Mouse (Mus musculus) erythroblast, embryonic 14.5 days (primary cell): ENCODE measurements around the gene Zfp385b. TPM values are rescaled to one million over a fixed set of nuclear protein-coding genes. Genes with fewer than 3 reads are reported as not detected.

ENCODE experiments used
- H3K27me3 ChIP-seq: 2 replicates; pipeline ENCODE4 v1.6.1; 2012; ENCODE audit warnings: inconsistent platforms; ENCODE audit not compliant: control insufficient read depth
- H3K36me3 ChIP-seq: 2 replicates; pipeline ENCODE4 v1.6.1; 2012; ENCODE audit warnings: mild to moderate bottlenecking, inconsistent platforms; ENCODE audit not compliant: control insufficient read depth
- H3K4me1 ChIP-seq: 2 replicates; pipeline ENCODE4 v1.6.1; 2012; ENCODE audit warnings: inconsistent platforms; ENCODE audit not compliant: control insufficient read depth
- H3K4me3 ChIP-seq: replicated peaks from 2 replicates; pipeline ENCODE3; 2012; ENCODE audit warnings: moderate library complexity, mild to moderate bottlenecking, inconsistent platforms
- H3K9me3 ChIP-seq: 2 replicates; pipeline ENCODE4 v1.6.1; 2012; ENCODE audit warnings: low read length, inconsistent platforms, mixed read lengths; ENCODE audit not compliant: control insufficient read depth
- GATA1 ChIP-seq: IDR thresholded peaks from 2 replicates; pipeline ENCODE4 v1.6.1; 2012; ENCODE audit warnings: low read length, inconsistent platforms, mixed read lengths
- TAL1 ChIP-seq: IDR thresholded peaks from 3 replicates; pipeline ENCODE4 v1.6.1; 2012; ENCODE audit warnings: low read length, inconsistent platforms, mixed read lengths
- polyA plus RNA-seq: library from polyadenylated mRNA; stranded (reverse); fragments of >175 nt; gene quantifications from 2 replicates; pipeline ENCODE4 v1.2.3, GENCODE M21; 2012

Gene Zfp385b
- polyA plus RNA-seq, 1 experiment = not detected

DNA sequence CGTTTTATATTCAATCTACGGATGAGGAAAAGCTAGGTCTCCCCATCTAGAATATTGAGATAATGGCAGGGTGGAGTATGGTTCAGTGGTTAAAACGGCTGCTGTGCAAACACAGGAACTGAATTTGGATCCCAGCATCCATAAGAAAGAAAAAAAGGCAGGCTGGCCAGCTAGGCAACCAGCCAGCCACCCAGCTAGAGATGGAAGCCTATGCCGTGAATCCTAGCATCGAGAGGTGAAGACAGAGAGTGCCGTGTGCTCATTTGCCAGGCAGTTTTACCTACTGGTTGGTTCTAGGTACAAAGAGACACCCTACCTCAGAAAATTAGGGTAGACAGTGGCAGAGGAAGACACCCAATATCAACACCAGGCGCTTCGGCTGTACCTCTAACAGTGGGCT lies 57.5 kb downstream of the Zfp385b start:
- no peaks in the 10 kb centered on the region for H3K4me1 ChIP-seq
- TF ChIP-seq TAL1 (no peak), GATA1 (no peak)

DNA sequence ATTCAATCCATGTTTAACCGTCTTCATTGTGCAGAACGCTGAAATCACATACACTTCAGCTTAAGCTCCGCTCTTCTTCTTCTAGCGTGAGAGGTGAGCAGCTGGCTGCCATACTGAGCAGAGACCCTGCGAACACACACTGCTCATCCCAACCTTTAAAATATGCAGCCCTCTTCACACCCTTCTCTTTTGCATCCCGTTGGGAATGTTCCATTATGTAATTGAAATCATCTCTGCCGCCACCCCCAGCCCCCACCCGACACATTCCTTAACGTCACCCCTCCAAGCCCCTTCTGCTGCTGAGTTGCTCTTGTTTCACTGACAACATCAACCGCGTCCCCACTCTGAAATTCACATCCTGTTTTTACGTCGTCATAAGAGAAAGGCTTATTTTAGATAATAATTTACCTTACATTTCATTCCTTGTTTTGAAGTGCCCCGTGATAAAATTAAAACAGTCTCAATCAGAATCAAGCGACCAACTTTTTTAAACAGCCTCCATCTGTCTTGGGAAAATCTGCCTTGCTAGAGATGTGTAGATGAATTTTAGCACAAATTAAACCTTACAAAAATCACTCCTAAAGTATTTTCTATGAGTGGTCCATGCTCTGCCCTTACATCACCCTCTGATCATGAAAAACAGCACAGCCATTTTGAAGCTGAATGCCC lies 60.9 kb downstream of the Zfp385b start:
- Histone ChIP-seq H3K9me3 (peaks cover 7% of the 10 kb centered on the region; the same call in 1 of the 2 replicates), H3K4me1 (no peaks in the 10 kb centered on the region), H3K36me3 (no peaks in the 10 kb centered on the region), H3K27me3 (no peaks in the 10 kb centered on the region), H3K4me3 (no peak overlapping the region)
- TF ChIP-seq TAL1 = no peak
- no peak for TF ChIP-seq GATA1

More for the DNA sequence above, 57.5 kb downstream of the Zfp385b start:
- no peaks in the 10 kb centered on the region for H3K36me3 ChIP-seq
- H3K9me3 ChIP-seq = peaks cover 5% of the 10 kb centered on the region; the same call in 1 of the 2 replicates
- H3K27me3 ChIP-seq = no peaks in the 10 kb centered on the region
- H3K4me3 ChIP-seq = no peak overlapping the region

DNA sequence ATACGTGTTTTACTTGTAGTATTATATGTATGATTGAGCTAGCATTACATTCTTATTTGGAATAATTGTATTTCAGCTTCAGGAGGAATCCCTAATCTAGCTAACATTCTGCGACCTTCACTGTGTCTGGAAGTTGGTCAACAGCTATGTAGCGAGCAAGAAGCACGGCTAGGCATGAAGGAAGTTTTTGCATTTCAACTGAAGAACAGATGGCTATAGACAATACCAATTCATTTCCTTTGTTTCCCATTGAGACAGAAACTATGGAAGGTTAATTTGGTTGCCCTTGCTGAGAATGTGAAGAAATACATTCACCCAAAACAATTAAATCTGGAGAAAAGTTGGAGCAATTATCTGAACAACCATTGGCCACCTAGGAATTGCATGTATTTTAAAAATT lies 66.9 kb downstream of the Zfp385b start:
- no peak for TF ChIP-seq TAL1
- no peak for TF ChIP-seq GATA1
- peaks cover 11% of the 10 kb centered on the region for H3K9me3 ChIP-seq
- H3K4me3 ChIP-seq = no peak overlapping the region
- H3K27me3 ChIP-seq = no peaks in the 10 kb centered on the region
- H3K4me1 ChIP-seq = no peaks in the 10 kb centered on the region
- no peaks in the 10 kb centered on the region for H3K36me3 ChIP-seq

GRCm38 (mm10) chr2:77749631-77750030 lies 69.8 kb downstream of the Zfp385b start:
- no peak for TF ChIP-seq GATA1
- TF ChIP-seq TAL1 = no peak
- H3K9me3 ChIP-seq = peaks cover 10% of the 10 kb centered on the region
- H3K36me3 ChIP-seq = no peaks in the 10 kb centered on the region
- no peaks in the 10 kb centered on the region for H3K27me3 ChIP-seq
- H3K4me3 ChIP-seq = no peak overlapping the region
- no peaks in the 10 kb centered on the region for H3K4me1 ChIP-seq

- no peaks in the 10 kb centered on the region for H3K36me3 ChIP-seq
- TF ChIP-seq TAL1 = no peak
- TF ChIP-seq GATA1 = no peak
- no peaks in the 10 kb centered on the region for H3K27me3 ChIP-seq
- no peak overlapping the region for H3K4me3 ChIP-seq
- no peaks in the 10 kb centered on the region for H3K4me1 ChIP-seq
- H3K9me3 ChIP-seq = peaks cover 10% of the 10 kb centered on the region
These were observed 73.0 kb downstream of the Zfp385b start for GRCm38 (mm10) chr2:77746417-77746816.

GRCm38 (mm10) chr2:77745246-77745645 lies 74.2 kb downstream of the Zfp385b start:
- TF ChIP-seq GATA1 = no peak
- TF ChIP-seq TAL1 = no peak
- Histone ChIP-seq H3K27me3 (no peaks in the 10 kb centered on the region), H3K36me3 (no peaks in the 10 kb centered on the region), H3K4me1 (no peaks in the 10 kb centered on the region), H3K4me3 (no peak overlapping the region), H3K9me3 (peaks cover 10% of the 10 kb centered on the region)

- H3K4me3 ChIP-seq = no peak overlapping the region
- TF ChIP-seq GATA1 = no peak
- no peak for TF ChIP-seq TAL1
- H3K36me3 ChIP-seq = no peaks in the 10 kb centered on the region
- H3K4me1 ChIP-seq = no peaks in the 10 kb centered on the region
- peaks cover under 1% of the 10 kb centered on the region; the same call in 1 of the 2 replicates for H3K9me3 ChIP-seq
- H3K27me3 ChIP-seq = no peaks in the 10 kb centered on the region
These were observed 77.1 kb downstream of the Zfp385b start for GRCm38 (mm10) chr2:77742359-77742758.

- TF ChIP-seq GATA1 = no peak
- no peak for TF ChIP-seq TAL1
- Histone ChIP-seq H3K27me3 (no peaks in the 10 kb centered on the region), H3K9me3 (no peaks in the 10 kb centered on the region), H3K4me1 (no peaks in the 10 kb centered on the region), H3K4me3 (no peak overlapping the region), H3K36me3 (no peaks in the 10 kb centered on the region)
These were observed 89.2 kb downstream of the Zfp385b start for GRCm38 (mm10) chr2:77730196-77730595.

DNA sequence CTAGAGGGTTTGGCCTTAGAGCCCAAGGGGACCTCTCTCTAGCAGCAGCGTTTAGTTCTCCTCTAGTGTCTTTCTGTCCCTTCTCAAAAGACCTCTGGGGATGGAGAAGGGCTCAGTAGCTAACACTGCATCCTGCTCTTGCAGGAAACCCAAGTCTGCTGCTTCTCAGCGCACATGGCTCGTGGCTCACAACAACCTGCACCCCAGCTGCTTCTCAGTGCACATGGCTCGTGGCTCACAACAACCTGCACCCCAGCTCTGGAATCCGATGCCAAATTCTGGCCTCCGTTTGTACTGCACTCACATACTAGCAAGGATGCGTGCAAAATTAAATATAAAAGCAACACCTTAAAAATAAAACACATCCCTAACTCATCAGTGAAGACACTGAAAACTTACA lies 92.6 kb downstream of the Zfp385b start:
- TF ChIP-seq GATA1 (no peak), TAL1 (no peak)
- no peaks in the 10 kb centered on the region for H3K27me3 ChIP-seq
- no peaks in the 10 kb centered on the region for H3K4me1 ChIP-seq
- no peaks in the 10 kb centered on the region for H3K9me3 ChIP-seq
- no peaks in the 10 kb centered on the region for H3K36me3 ChIP-seq
- H3K4me3 ChIP-seq = no peak overlapping the region

- H3K27me3 ChIP-seq = no peaks in the 10 kb centered on the region
- no peaks in the 10 kb centered on the region for H3K4me1 ChIP-seq
- no peaks in the 10 kb centered on the region for H3K36me3 ChIP-seq
- H3K9me3 ChIP-seq = no peaks in the 10 kb centered on the region
- no peak for TF ChIP-seq TAL1
- no peak for TF ChIP-seq GATA1
- no peak overlapping the region for H3K4me3 ChIP-seq
These were observed 98.6 kb downstream of the Zfp385b start for GRCm38 (mm10) chr2:77720806-77721205.
